ENCODE assay signal across 13 mouse cellular contexts in the genomic region with DNA sequence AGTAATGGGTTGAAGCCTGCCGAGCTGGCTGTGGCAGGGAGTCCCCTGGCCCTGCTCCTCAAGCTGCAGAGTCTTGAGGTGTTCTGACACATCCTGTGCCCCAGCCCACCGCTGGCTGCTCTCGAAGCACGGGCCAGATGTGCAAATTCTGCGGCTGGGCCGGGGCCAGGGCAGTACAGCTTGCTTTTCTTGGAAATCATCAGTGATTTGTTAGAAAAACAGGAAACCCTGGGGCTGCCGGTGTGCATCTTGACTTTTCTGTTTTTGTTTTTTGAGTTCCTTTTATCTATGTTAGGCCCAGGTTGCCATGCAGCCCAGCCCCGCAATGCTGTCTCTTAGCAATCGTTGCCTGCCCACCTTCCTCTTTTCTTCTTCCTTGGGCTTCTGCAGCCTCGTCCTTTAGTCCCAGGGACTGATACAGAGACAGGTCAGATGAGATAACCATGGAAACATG. TPM values are rescaled to one million over a fixed set of nuclear protein-coding genes. Genes with fewer than 3 reads are reported as not detected.
DNase-seq lines count a peak whose midpoint lies in the region; ATAC-seq and TF ChIP-seq lines count a peak whose summit lies in the region.
"Had no signal": no experiment of that assay in that cellular context is flagged by ENCODE, and none has a peak within 500 bp of the region (broad histone marks: within the 10 kb centered on the region; RNA-seq: fewer than 3 reads in every experiment).

No protein-coding gene starts in this region.

- no peak for ATAC-seq in heart, embryonic 13.5 days (ENCODE audit: extremely low read depth, insufficient number of reproducible peaks, low FRiP score, low TSS enrichment)
- ATAC-seq in monocyte, adult 5-6 weeks (replicated peaks; ENCODE audit: insufficient number of reproducible peaks, low FRiP score, low TSS enrichment, poor library complexity, severe bottlenecking), result 0 out of 2 replicates have a peak, but pooled peaks have one; percentile 33
- ATAC-seq in forebrain, postnatal 0 days, result no peak
- ATAC-seq in intestine, postnatal 0 days, result no peak
- ATAC-seq: intestine, embryonic 16.5 days had no signal

- H3K27me3 ChIP-seq in heart, embryonic 13.5 days (replicated peaks), result peaks cover 4% of the 10 kb centered on the region; the same call in 1 of the 2 replicates
- H3K27me3 ChIP-seq in forebrain, postnatal 0 days (ENCODE audit: insufficient read depth, low read length), result no peaks in the 10 kb centered on the region
- H3K27me3 ChIP-seq in intestine, postnatal 0 days (replicated peaks; ENCODE audit: control insufficient read depth, insufficient read depth, low read length), result no peaks in the 10 kb centered on the region
- H3K27me3 ChIP-seq: limb, embryonic 13.5 days; stomach, embryonic 15.5 days had no signal

- intact Hi-C loops in gastrocnemius, adult 2 months (cut with DNase I), result no loop called here
- intact Hi-C loops in gastrocnemius, postnatal 36 days (cut with DNase I), result no loop called here

- no peaks in the 10 kb centered on the region for H3K36me3 ChIP-seq in heart, embryonic 13.5 days
- H3K36me3 ChIP-seq in forebrain, postnatal 0 days (ENCODE audit: insufficient read depth), result no peaks in the 10 kb centered on the region
- H3K36me3 ChIP-seq in intestine, postnatal 0 days (ENCODE audit: control insufficient read depth, insufficient read depth), result no peaks in the 10 kb centered on the region
- H3K36me3 ChIP-seq: forebrain, embryonic 10.5 days; limb, embryonic 13.5 days; stomach, embryonic 15.5 days had no signal

- H3K9me3 ChIP-seq in heart, embryonic 13.5 days, result no peaks in the 10 kb centered on the region
- no peaks in the 10 kb centered on the region for H3K9me3 ChIP-seq in forebrain, postnatal 0 days (ENCODE audit: low read length)
- H3K9me3 ChIP-seq in intestine, postnatal 0 days (ENCODE audit: control insufficient read depth), result no peaks in the 10 kb centered on the region
- H3K9me3 ChIP-seq: forebrain, embryonic 10.5 days; limb, embryonic 13.5 days; stomach, embryonic 15.5 days had no signal

- peaks cover 14% of the 10 kb centered on the region for H3K4me1 ChIP-seq in heart, embryonic 13.5 days
- H3K4me1 ChIP-seq in forebrain, postnatal 0 days (ENCODE audit: insufficient read depth), result no peaks in the 10 kb centered on the region
- H3K4me1 ChIP-seq in intestine, postnatal 0 days (replicated peaks; ENCODE audit: control insufficient read depth, insufficient read depth, low read length), result no peaks in the 10 kb centered on the region
- H3K4me1 ChIP-seq: stomach, embryonic 15.5 days had no signal

- H3K27ac ChIP-seq in gastrocnemius, adult 2 months, result no peak overlapping the region
- H3K27ac ChIP-seq in heart, embryonic 13.5 days (replicated peaks), result no peak overlapping the region; the same call in none of the 2 replicates
- no peak overlapping the region for H3K27ac ChIP-seq in forebrain, postnatal 0 days (ENCODE audit: low read depth, low read length)
- H3K27ac ChIP-seq in intestine, postnatal 0 days (ENCODE audit: low read depth, low read length), result no peak overlapping the region
- H3K27ac ChIP-seq: forebrain, embryonic 10.5 days; limb, embryonic 13.5 days; stomach, embryonic 15.5 days had no signal

- peak overlapping the region; percentile 28; the same call in 1 of the 2 replicates for H3K4me2 ChIP-seq in heart, embryonic 13.5 days
- H3K4me2 ChIP-seq in forebrain, postnatal 0 days (ENCODE audit: low read depth), result no peak overlapping the region
- H3K4me2 ChIP-seq in intestine, postnatal 0 days (replicated peaks; ENCODE audit: low read depth), result no peak overlapping the region
- H3K4me2 ChIP-seq: limb, embryonic 13.5 days; stomach, embryonic 15.5 days had no signal

- no peak for TF ChIP-seq CTCF in gastrocnemius, adult 2 months (IDR thresholded peaks at IDR 0.05)
- TF ChIP-seq CTCF in forebrain, postnatal 0 days (IDR thresholded peaks at IDR 0.05; ENCODE audit: low read depth), result no peak
- no peak for TF ChIP-seq CTCF in intestine, postnatal 0 days (IDR thresholded peaks at IDR 0.05; ENCODE audit: low read depth)

- WGBS in heart, embryonic 13.5 days, result 41% methylated on average over 10 of the region's 10 CpGs
- WGBS in forebrain, postnatal 0 days, result 75% methylated on average over 10 of the region's 10 CpGs
- 42% methylated on average over 10 of the region's 10 CpGs for WGBS in intestine, postnatal 0 days

- no peak overlapping the region; the same call in 1 of the 2 replicates for H3K9ac ChIP-seq in heart, embryonic 13.5 days
- no peak overlapping the region for H3K9ac ChIP-seq in forebrain, postnatal 0 days
- no peak overlapping the region for H3K9ac ChIP-seq in intestine, postnatal 0 days (ENCODE audit: low read depth, low read length)
- H3K9ac ChIP-seq: limb, embryonic 13.5 days; stomach, embryonic 15.5 days had no signal

- H3K4me3 ChIP-seq in gastrocnemius, adult 2 months, result no peak overlapping the region
- H3K4me3 ChIP-seq in heart, embryonic 13.5 days, result no peak overlapping the region
- no peak overlapping the region for H3K4me3 ChIP-seq in forebrain, postnatal 0 days (ENCODE audit: low read depth, low read length)
- no peak overlapping the region for H3K4me3 ChIP-seq in intestine, postnatal 0 days (ENCODE audit: low read depth, low read length)
- H3K4me3 ChIP-seq: forebrain, embryonic 10.5 days; limb, embryonic 13.5 days; myocyte; stomach, embryonic 15.5 days had no signal

- DNase-seq in gastrocnemius, adult 2 months, result peak; percentile 32
- DNase-seq in gastrocnemius, postnatal 36 days, result no peak
- peak; percentile 92 for DNase-seq in CD4-positive helper T cell, adult 2 months (ENCODE audit: low read depth, low spot score)
- no peak for DNase-seq in forebrain, postnatal 0 days
- DNase-seq in kidney, adult 11 months, result no peak

RNA-seq across cellular contexts. Expression of a gene that starts 19.4 kb away (rescaled TPM):
- total RNA-seq in gastrocnemius, adult 2 months (2021), result under 1 TPM; 0.43 to 0.56 TPM
- total RNA-seq in gastrocnemius, postnatal 36 days (2021), result under 1 TPM; 0.56 to 0.57 TPM
- polyA plus RNA-seq in heart, embryonic 13.5 days (2015; fragmentation: Nextera tagmentation; extraction: Ambion mirVana), result 0.23 and 0.39 TPM in 2 replicates
- total RNA-seq in monocyte, adult 5-6 weeks (2017), result 66.2 to 140 TPM (median 84.0 TPM) in 3 replicates
- 0.54 and 1.8 TPM in 2 replicates for total RNA-seq in forebrain, postnatal 0 days (2014; rRNA removed)
- polyA plus RNA-seq in forebrain, postnatal 0 days (2015; fragmentation: Nextera tagmentation; extraction: Ambion mirVana), result 0.24 and 0.54 TPM in 2 replicates
- 0.22 and 0.35 TPM in 2 replicates for polyA plus RNA-seq in intestine, postnatal 0 days (2015; fragmentation: Nextera tagmentation; extraction: Ambion mirVana)

RNA-seq across cellular contexts. Expression of a gene that starts 50.7 kb away (rescaled TPM):
- total RNA-seq in gastrocnemius, adult 2 months (2021), result 1 to 10 TPM; 4.7 to 8.0 TPM
- 1 to 10 TPM; 3.6 to 4.1 TPM for total RNA-seq in gastrocnemius, postnatal 36 days (2021)
- polyA plus RNA-seq in heart, embryonic 13.5 days (2015; fragmentation: Nextera tagmentation; extraction: Ambion mirVana), result 19.2 and 19.3 TPM in 2 replicates
- 0.32 TPM in 1 of 3 replicates, not detected in the others for total RNA-seq in monocyte, adult 5-6 weeks (2017)
- 22.9 and 35.5 TPM in 2 replicates for total RNA-seq in forebrain, postnatal 0 days (2014; rRNA removed)
- 4.0 and 6.0 TPM in 2 replicates for polyA plus RNA-seq in forebrain, postnatal 0 days (2015; fragmentation: Nextera tagmentation; extraction: Ambion mirVana)
- polyA plus RNA-seq in intestine, postnatal 0 days (2015; fragmentation: Nextera tagmentation; extraction: Ambion mirVana), result 8.7 and 8.8 TPM in 2 replicates

RNA-seq across cellular contexts. Expression of a gene that starts 51.5 kb away (rescaled TPM):
- total RNA-seq in gastrocnemius, adult 2 months (2021), result 1 to 10 TPM in 1 of 2 experiments, under 1 TPM in 1; 0.94 to 1.8 TPM
- total RNA-seq in gastrocnemius, postnatal 36 days (2021), result 1 to 10 TPM; 1.4 to 1.9 TPM
- polyA plus RNA-seq in heart, embryonic 13.5 days (2015; fragmentation: Nextera tagmentation; extraction: Ambion mirVana), result 3.7 and 4.3 TPM in 2 replicates
- total RNA-seq in monocyte, adult 5-6 weeks (2017), result 12.6 to 14.2 TPM (median 13.9 TPM) in 3 replicates
- total RNA-seq in forebrain, postnatal 0 days (2014; rRNA removed), result 1.5 and 2.0 TPM in 2 replicates
- polyA plus RNA-seq in forebrain, postnatal 0 days (2015; fragmentation: Nextera tagmentation; extraction: Ambion mirVana), result 0.92 and 1.8 TPM in 2 replicates
- polyA plus RNA-seq in intestine, postnatal 0 days (2015; fragmentation: Nextera tagmentation; extraction: Ambion mirVana), result 1.0 and 1.4 TPM in 2 replicates

Comparison
In these comparisons a context has a peak if more than half of its experiments do, and no peak if none do; other contexts are left out.
1. DNase-seq: peak in gastrocnemius, adult 2 months (single experiment) and CD4-positive helper T cell, adult 2 months (single experiment); none in gastrocnemius, postnatal 36 days (0 of 2), forebrain, postnatal 0 days (single experiment) and kidney, adult 11 months (single experiment).
2. RNA of a gene that starts 19.4 kb away (total RNA-seq): 66.2 to 140 TPM in monocyte, adult 5-6 weeks; 0.54 to 1.8 TPM in forebrain, postnatal 0 days, 0.56 to 0.57 TPM in gastrocnemius, postnatal 36 days and 0.43 to 0.56 TPM in gastrocnemius, adult 2 months; every median in the first group is over 10 times any median in the second.